Mouse (Mus musculus): ENCODE measurements around the gene Baiap3.
"Not testable (repeated sequence)": the region's sequence is repeated elsewhere in the genome, so short reads cannot be mapped to it uniquely, and the experiment has no call there.

Gene Baiap3

GRCm38 (mm10) chr17:25244239-25244638 lies 11.9 kb downstream of the Baiap3 start:
- DNase-seq, result no peak

- DNase-seq, result no peak
Measured at GRCm38 (mm10) chr17:25243131-25243780, 12.9 kb downstream of the Baiap3 start.

GRCm38 (mm10) chr17:25239695-25240636 lies 16.2 kb downstream of the Baiap3 start, which contains the start of the genes Gnptg and Tsr3:
Gene Gnptg (minus strand): TSS chr17:25240124.
Gene Tsr3 (plus strand): TSS chr17:25240170.
- peak; percentile 77 to 83 for DNase-seq

- no peak for DNase-seq
Measured at GRCm38 (mm10) chr17:25235635-25236034, 20.5 kb downstream of the Baiap3 start.

- DNase-seq, result not testable (repeated sequence)
Measured at GRCm38 (mm10) chr17:25231621-25232020, 24.5 kb downstream of the Baiap3 start.

GRCm38 (mm10) chr17:25230700-25231099 lies 25.5 kb downstream of the Baiap3 start:
- no peak for DNase-seq

GRCm38 (mm10) chr17:25230014-25230655 lies 26.0 kb downstream of the Baiap3 start:
- not testable (repeated sequence) for DNase-seq

- no peak for DNase-seq
Measured at GRCm38 (mm10) chr17:25227991-25228390, 28.2 kb downstream of the Baiap3 start.

GRCm38 (mm10) chr17:25225659-25226058 lies 30.5 kb downstream of the Baiap3 start:
- no peak for DNase-seq

GRCm38 (mm10) chr17:25224586-25225222 lies 31.5 kb downstream of the Baiap3 start:
- DNase-seq, result peak in 1 of 2 experiments; percentile 59

- no peak for DNase-seq
Measured at GRCm38 (mm10) chr17:25222951-25223601, 33.1 kb downstream of the Baiap3 start.

- DNase-seq, result peak; percentile 49 to 65
Measured at GRCm38 (mm10) chr17:25222504-25222940, 33.6 kb downstream of the Baiap3 start.

- DNase-seq, result peak; percentile 66 to 76
Measured at GRCm38 (mm10) chr17:25221821-25222503, 34.2 kb downstream of the Baiap3 start.

- DNase-seq, result no peak
Measured at GRCm38 (mm10) chr17:25220746-25221145, 35.4 kb downstream of the Baiap3 start.

GRCm38 (mm10) chr17:25219492-25220295 lies 36.5 kb downstream of the Baiap3 start:
- peak in 1 of 2 experiments; percentile 44 for DNase-seq

GRCm38 (mm10) chr17:25218967-25219366 lies 37.2 kb downstream of the Baiap3 start:
- no peak for DNase-seq

- no peak for DNase-seq
Measured at GRCm38 (mm10) chr17:25215431-25215830, 40.7 kb downstream of the Baiap3 start.

GRCm38 (mm10) chr17:25211705-25212104 lies 44.5 kb downstream of the Baiap3 start:
- no peak for DNase-seq

- no peak for DNase-seq
Measured at GRCm38 (mm10) chr17:25210680-25211466, 45.3 kb downstream of the Baiap3 start.

- DNase-seq, result no peak
Measured at GRCm38 (mm10) chr17:25210006-25210405, 46.2 kb downstream of the Baiap3 start.
